Mouse (Mus musculus): ENCODE measurements at regions not wholly inside any gene's neighbourhood (a gene's known extent, or its start where the extent isn't known, plus 50 kb on each side); places are given as distances from the start of the nearest gene placed in this dataset.

DNA sequence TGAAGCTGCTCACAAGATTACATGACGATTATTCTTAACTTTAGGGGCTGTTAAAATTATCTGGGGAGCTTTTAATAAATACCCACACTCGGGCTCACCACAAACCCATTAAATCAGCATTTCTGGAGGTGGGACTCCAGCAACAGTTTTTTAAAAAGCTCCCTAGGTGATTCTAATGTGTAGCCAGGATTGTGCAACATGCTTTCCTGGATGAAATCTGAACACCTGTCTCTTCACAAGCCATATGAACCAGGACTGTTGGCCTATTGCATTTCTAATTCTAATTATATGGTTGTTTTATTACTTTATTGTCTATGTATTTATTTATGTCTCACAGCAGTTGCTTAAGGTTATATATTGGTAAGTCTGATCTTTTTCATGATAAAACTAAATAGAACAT lies 84.1 kb upstream of the Hgf start:
- 78% methylated on average over 2 of the region's 2 CpGs for WGBS
- DNase-seq (ENCODE audit: low spot score): no peak
- H3K36me3 ChIP-seq (ENCODE audit: control insufficient read depth, insufficient read depth, low read length): no peaks in the 10 kb centered on the region
- H3K9ac ChIP-seq (ENCODE audit: low read length): no peak overlapping the region
- no peaks in the 10 kb centered on the region for H3K27me3 ChIP-seq (ENCODE audit: control insufficient read depth, insufficient read depth, low read length)
- H3K4me2 ChIP-seq (ENCODE audit: low read depth): no peak overlapping the region
- no peak for ATAC-seq (ENCODE audit: insufficient read depth, low FRiP score, low TSS enrichment)
- H3K9me3 ChIP-seq (ENCODE audit: control insufficient read depth, low read length): no peaks in the 10 kb centered on the region
- no peaks in the 10 kb centered on the region for H3K4me1 ChIP-seq (ENCODE audit: control insufficient read depth, insufficient read depth, low read length)
- H3K4me3 ChIP-seq (ENCODE audit: low read depth, low read length): no peak overlapping the region
- H3K27ac ChIP-seq (ENCODE audit: low read depth, low read length): no peak overlapping the region

DNA sequence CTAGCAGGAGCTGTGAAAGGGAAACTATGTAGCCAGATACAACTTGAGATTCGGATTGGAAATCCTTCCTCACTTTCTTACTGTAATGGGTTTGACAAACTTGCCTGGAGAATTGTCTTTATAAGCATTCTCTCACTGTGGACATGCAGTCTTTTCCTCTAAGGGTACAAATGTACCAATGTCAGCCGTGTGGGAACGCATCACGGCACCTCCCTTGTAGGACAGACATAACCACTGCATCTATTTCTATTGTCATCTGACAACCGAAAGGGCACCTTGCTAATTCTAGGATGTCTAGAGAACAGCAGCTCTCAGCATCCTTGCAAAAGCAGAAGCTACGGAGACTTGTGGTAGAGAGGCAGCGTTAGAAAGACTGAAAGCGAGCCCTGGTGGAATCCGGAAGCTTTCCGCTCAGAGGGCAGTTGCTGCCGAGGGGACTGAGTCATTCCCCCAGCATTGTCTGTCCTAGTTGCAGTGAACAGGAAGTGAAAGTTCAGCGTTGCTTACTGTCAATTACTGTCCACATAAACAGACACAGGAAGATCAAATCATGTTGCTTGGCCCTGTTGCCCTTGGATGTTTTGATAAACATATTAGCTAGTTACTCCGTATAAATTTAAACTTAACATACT lies 83.5 kb upstream of the Hgf start:
- no peak overlapping the region for H3K4me2 ChIP-seq (ENCODE audit: low read depth)
- H3K36me3 ChIP-seq (ENCODE audit: control insufficient read depth, insufficient read depth, low read length): no peaks in the 10 kb centered on the region
- H3K27ac ChIP-seq (ENCODE audit: low read depth, low read length): no peak overlapping the region
- DNase-seq (ENCODE audit: low spot score): no peak
- H3K27me3 ChIP-seq (ENCODE audit: control insufficient read depth, insufficient read depth, low read length): no peaks in the 10 kb centered on the region
- H3K4me3 ChIP-seq (ENCODE audit: low read depth, low read length): no peak overlapping the region
- 64% methylated on average over 13 of the region's 13 CpGs for WGBS
- no peak overlapping the region for H3K9ac ChIP-seq (ENCODE audit: low read length)
- no peaks in the 10 kb centered on the region for H3K4me1 ChIP-seq (ENCODE audit: control insufficient read depth, insufficient read depth, low read length)
- no peaks in the 10 kb centered on the region for H3K9me3 ChIP-seq (ENCODE audit: control insufficient read depth, low read length)
- no peak for ATAC-seq (ENCODE audit: insufficient read depth, low FRiP score, low TSS enrichment)

- Histone ChIP-seq H3K36me3 (ENCODE audit: control insufficient read depth, insufficient read depth, low read length) (no peaks in the 10 kb centered on the region), H3K27me3 (ENCODE audit: control insufficient read depth, insufficient read depth, low read length) (no peaks in the 10 kb centered on the region), H3K9ac (ENCODE audit: low read length) (no peak overlapping the region), H3K4me1 (ENCODE audit: control insufficient read depth, insufficient read depth, low read length) (no peaks in the 10 kb centered on the region), H3K4me2 (ENCODE audit: low read depth) (no peak overlapping the region), H3K4me3 (ENCODE audit: low read depth, low read length) (no peak overlapping the region), H3K27ac (ENCODE audit: low read depth, low read length) (no peak overlapping the region), H3K9me3 (ENCODE audit: control insufficient read depth, low read length) (no peaks in the 10 kb centered on the region)
- DNase-seq (ENCODE audit: low spot score) (peak; percentile 18), ATAC-seq (ENCODE audit: insufficient read depth, low FRiP score, low TSS enrichment) (no peak)
- 45% methylated on average over 10 of the region's 10 CpGs for WGBS
Observed at GRCm38 (mm10) chr5:16470366-16470982, 82.8 kb upstream of the Hgf start.

DNA sequence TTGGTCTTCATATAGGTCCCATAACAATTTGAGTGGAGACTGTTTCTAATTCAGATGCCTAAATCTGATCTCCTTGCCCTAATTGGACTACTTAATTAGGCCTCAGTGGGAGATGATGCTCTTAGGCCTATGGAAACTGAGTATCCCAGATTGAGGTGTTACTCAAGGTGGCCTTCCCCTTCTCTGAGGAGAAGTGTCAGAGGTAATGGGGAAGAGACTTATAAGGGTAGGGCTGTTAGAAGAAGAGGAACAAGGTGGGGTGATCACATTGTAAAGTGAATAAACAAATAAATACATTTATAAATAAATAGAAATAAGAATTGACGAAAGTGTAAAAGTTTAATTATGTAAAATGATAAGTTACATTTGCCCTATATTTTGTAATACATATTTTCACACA lies 65.3 kb upstream of the Hgf start:
- ATAC-seq (ENCODE audit: insufficient read depth, low FRiP score, low TSS enrichment): no peak
- Histone ChIP-seq H3K4me2 (ENCODE audit: low read depth) (no peak overlapping the region), H3K9me3 (ENCODE audit: control insufficient read depth, low read length) (no peaks in the 10 kb centered on the region), H3K27me3 (ENCODE audit: control insufficient read depth, insufficient read depth, low read length) (no peaks in the 10 kb centered on the region), H3K36me3 (ENCODE audit: control insufficient read depth, insufficient read depth, low read length) (no peaks in the 10 kb centered on the region), H3K4me1 (ENCODE audit: control insufficient read depth, insufficient read depth, low read length) (no peaks in the 10 kb centered on the region), H3K4me3 (ENCODE audit: low read depth, low read length) (no peak overlapping the region), H3K9ac (ENCODE audit: low read length) (no peak overlapping the region), H3K27ac (ENCODE audit: low read depth, low read length) (no peak overlapping the region)
- 80% methylated on average over 1 of the region's 1 CpGs for WGBS
- DNase-seq (ENCODE audit: low spot score): no peak

GRCm38 (mm10) chr5:16489803-16490202 lies 63.5 kb upstream of the Hgf start:
- H3K27ac ChIP-seq (ENCODE audit: low read depth, low read length): no peak overlapping the region
- H3K4me3 ChIP-seq (ENCODE audit: low read depth, low read length): no peak overlapping the region
- H3K9me3 ChIP-seq (ENCODE audit: control insufficient read depth, low read length): no peaks in the 10 kb centered on the region
- H3K9ac ChIP-seq (ENCODE audit: low read length): no peak overlapping the region
- H3K27me3 ChIP-seq (ENCODE audit: control insufficient read depth, insufficient read depth, low read length): no peaks in the 10 kb centered on the region
- H3K36me3 ChIP-seq (ENCODE audit: control insufficient read depth, insufficient read depth, low read length): no peaks in the 10 kb centered on the region
- ATAC-seq (ENCODE audit: insufficient read depth, low FRiP score, low TSS enrichment) (no peak), DNase-seq (ENCODE audit: low spot score) (no peak)
- no peaks in the 10 kb centered on the region for H3K4me1 ChIP-seq (ENCODE audit: control insufficient read depth, insufficient read depth, low read length)
- no peak overlapping the region for H3K4me2 ChIP-seq (ENCODE audit: low read depth)

GRCm38 (mm10) chr5:16499891-16500290 lies 53.4 kb upstream of the Hgf start:
- no peaks in the 10 kb centered on the region for H3K27me3 ChIP-seq (ENCODE audit: control insufficient read depth, insufficient read depth, low read length)
- DNase-seq (ENCODE audit: low spot score) (no peak), ATAC-seq (ENCODE audit: insufficient read depth, low FRiP score, low TSS enrichment) (no peak)

More at GRCm38 (mm10) chr5:16499891-16500290, 53.4 kb upstream of the Hgf start:
- no peak overlapping the region for H3K27ac ChIP-seq (ENCODE audit: low read depth, low read length)
- WGBS: 58% methylated on average over 7 of the region's 7 CpGs
- no peaks in the 10 kb centered on the region for H3K9me3 ChIP-seq (ENCODE audit: control insufficient read depth, low read length)
- no peaks in the 10 kb centered on the region for H3K4me1 ChIP-seq (ENCODE audit: control insufficient read depth, insufficient read depth, low read length)
- H3K4me3 ChIP-seq (ENCODE audit: low read depth, low read length): no peak overlapping the region
- no peak overlapping the region for H3K9ac ChIP-seq (ENCODE audit: low read length)
- no peaks in the 10 kb centered on the region for H3K36me3 ChIP-seq (ENCODE audit: control insufficient read depth, insufficient read depth, low read length)
- H3K4me2 ChIP-seq (ENCODE audit: low read depth): no peak overlapping the region
